Mouse (Mus musculus) embryo, embryonic 11.5 days (tissue): ENCODE measurements around the gene Cpa4.

Experiments
- DNase-seq: peaks from one replicate; pipeline ENCODE4 v3.0.0-alpha.2; 2012; ENCODE audit warnings: low read depth, low spot score

Cpa4 gene

GRCm38 (mm10) chr6:30628152-30628551 is 60.0 kb downstream of the Cpa4 start:
- no peak for DNase-seq

GRCm38 (mm10) chr6:30629989-30630388 is 61.8 kb downstream of the Cpa4 start:
- no peak for DNase-seq

GRCm38 (mm10) chr6:30635361-30635862 is 67.2 kb downstream of the Cpa4 start:
- DNase-seq, result no peak

- DNase-seq, result no peak
These were observed 68.1 kb downstream of the Cpa4 start for GRCm38 (mm10) chr6:30636186-30636842.

GRCm38 (mm10) chr6:30638674-30639268 is 70.6 kb downstream of the Cpa4 start, which contains the start of gene Cpa1:
Cpa1 (plus strand) TSS chr6:30639218.
- no peak for DNase-seq
